Mouse (Mus musculus): ENCODE measurements around the gene Rpl36al.

GRCm38 (mm10) chr12:69167656-69168460 lies 16.0 kb downstream of the Rpl36al start:
- TF ChIP-seq CTCF (IDR thresholded peaks at IDR 0.05; ENCODE audit: extremely low read depth, insufficient read depth, low read length) (no peak), POLR2A (IDR thresholded peaks at IDR 0.05; ENCODE audit: extremely low read depth, insufficient read depth, low read length) (no peak)

All from cortical plate, adult 2 months (tissue).